Mouse (Mus musculus) olfactory bulb, adult 2 months (tissue): ENCODE measurements around the gene Panx1. TPM values are rescaled to one million over a fixed set of nuclear protein-coding genes. Genes with fewer than 3 reads are reported as not detected.

ENCODE experiments used
- H3K27ac ChIP-seq: fragments of 200-500 bp; 2 replicates; pipeline ENCODE4 v1.5.1; 2012; ENCODE audit warnings: low read depth, low read length; ENCODE audit not compliant: insufficient read depth
- H3K4me1 ChIP-seq: fragments of 200-500 bp; 2 replicates; pipeline ENCODE4 v1.6.1; 2012; ENCODE audit warnings: low read length; ENCODE audit not compliant: control insufficient read depth, insufficient read depth
- H3K4me3 ChIP-seq: fragments of 200-500 bp; 2 replicates; pipeline ENCODE4 v1.5.1; 2012; ENCODE audit warnings: mild to moderate bottlenecking, low read depth, low read length, moderate library complexity; ENCODE audit not compliant: insufficient read depth
- CTCF ChIP-seq: fragments of 200-500 bp; IDR thresholded peaks from 2 replicates; pipeline ENCODE4 v1.5.1; 2012; ENCODE audit warnings: low read depth, mild to moderate bottlenecking, low read length, moderate library complexity; ENCODE audit not compliant: insufficient read depth
- POLR2A ChIP-seq: fragments of 200-500 bp; IDR thresholded peaks from 2 replicates; pipeline ENCODE4 v1.6.1; 2012; ENCODE audit warnings: mild to moderate bottlenecking, low read depth, low read length, moderate library complexity; ENCODE audit not compliant: insufficient read depth
- WGBS: fragments of 180-500 bp; shearing (Covaris S2); methylation state at CpG from one replicate; pipeline ENCODE4 v1.1.7; 2018; 5-methylcytosine and 5-hydroxymethylcytosine counted together
- polyA plus RNA-seq: library from polyadenylated mRNA; stranded (reverse); fragments of >200 nt; gene quantifications from 2 replicates; pipeline ENCODE4 v1.2.4, GENCODE M21; 2012; ENCODE audit warnings: low replicate concordance; ENCODE audit not compliant: missing spikeins, insufficient read depth, insufficient read length

Gene Panx1
- polyA plus RNA-seq, result not detected in 2 replicates

GRCm38 (mm10) chr9:15045084-15045669 is at the start of gene Panx1:
Panx1 (minus strand) TSS chr9:15045478.
- peak; percentile 69 for TF ChIP-seq POLR2A
- 0 out of 2 replicates have a peak, but pooled peaks have one; percentile 12 for TF ChIP-seq CTCF
- under 1% methylated on average over 68 of the region's 68 CpGs for WGBS
- peak within 1 kb of the TSS; percentile 74 for H3K27ac ChIP-seq
- peak within 1 kb of the TSS; percentile 84 for H3K4me3 ChIP-seq
- H3K4me1 ChIP-seq, result peaks cover 20% of the 10 kb centered on the region

DNA sequence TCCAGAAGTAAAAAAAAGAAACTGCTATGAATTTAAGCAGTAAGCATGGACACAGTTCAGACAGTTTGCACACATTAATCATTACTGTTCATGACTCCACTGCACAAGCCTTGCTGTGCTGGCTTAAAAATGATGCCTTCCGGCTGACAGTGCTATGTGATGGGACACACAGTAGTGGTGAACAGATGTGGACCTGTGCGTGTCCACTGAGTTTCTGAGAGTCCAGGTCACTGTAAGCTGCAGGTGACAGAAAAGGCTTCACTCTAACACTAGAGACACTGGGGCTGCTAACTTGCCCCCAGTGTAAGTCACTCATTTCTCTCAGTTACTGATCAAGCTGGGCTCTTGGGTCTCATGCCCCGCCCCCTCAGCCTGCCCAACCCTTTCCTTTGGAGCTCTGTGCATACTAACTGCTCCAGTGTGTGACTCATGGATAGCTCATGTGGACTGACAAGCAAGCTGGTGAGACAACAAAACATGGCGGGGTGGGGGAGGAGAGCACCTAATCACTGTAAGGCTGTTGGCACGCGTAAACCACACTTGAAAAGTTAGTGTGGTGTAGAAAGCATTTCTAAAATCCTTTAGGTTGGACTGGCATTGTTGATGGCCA is 23.5 kb upstream of the Panx1 start:
- H3K27ac ChIP-seq, result peak overlapping the region; percentile 89
- H3K4me3 ChIP-seq, result no peak overlapping the region
- 47% methylated on average over 6 of the region's 6 CpGs for WGBS
- TF ChIP-seq POLR2A (no peak), CTCF (no peak)
- H3K4me1 ChIP-seq, result peaks cover 43% of the 10 kb centered on the region

- TF ChIP-seq POLR2A (no peak), CTCF (no peak)
- 42% methylated on average over 7 of the region's 7 CpGs for WGBS
- Histone ChIP-seq H3K4me3 (no peak overlapping the region), H3K27ac (peak overlapping the region; percentile 89), H3K4me1 (peaks cover 40% of the 10 kb centered on the region)
These were observed 22.9 kb upstream of the Panx1 start for GRCm38 (mm10) chr9:15067995-15068685.

DNA sequence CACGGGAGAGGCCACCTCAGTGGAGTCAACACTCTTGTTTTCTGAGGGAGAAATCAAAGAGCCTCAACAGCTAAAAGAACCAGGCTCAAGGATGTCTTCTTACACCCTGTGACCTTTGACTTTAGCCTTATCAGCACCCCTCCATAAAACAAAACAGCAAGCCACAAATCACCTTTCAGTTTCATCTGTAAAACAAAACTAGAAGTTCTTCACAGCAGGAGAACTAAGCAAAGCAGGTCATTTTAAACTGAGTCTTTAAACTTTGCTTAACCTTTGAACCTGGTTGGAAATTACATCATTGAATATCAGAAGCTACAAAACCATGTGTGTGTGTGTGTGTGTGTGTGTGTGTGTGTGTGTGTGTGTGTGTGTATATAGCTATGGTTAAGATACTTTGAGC is 18.9 kb upstream of the Panx1 start:
- 27% methylated on average over 1 of the region's 1 CpGs for WGBS
- no peak overlapping the region for H3K27ac ChIP-seq
- TF ChIP-seq POLR2A (no peak), CTCF (no peak)

GRCm38 (mm10) chr9:15060847-15061246 is 15.6 kb upstream of the Panx1 start:
- TF ChIP-seq CTCF, result no peak
- no peak for TF ChIP-seq POLR2A
- no peak overlapping the region for H3K4me3 ChIP-seq
- H3K27ac ChIP-seq, result no peak overlapping the region
- H3K4me1 ChIP-seq, result no peaks in the 10 kb centered on the region
- WGBS, result 93% methylated on average over 5 of the region's 5 CpGs

More for the DNA sequence above, 18.9 kb upstream of the Panx1 start:
- Histone ChIP-seq H3K4me1 (peaks cover 9% of the 10 kb centered on the region), H3K4me3 (no peak overlapping the region)

DNA sequence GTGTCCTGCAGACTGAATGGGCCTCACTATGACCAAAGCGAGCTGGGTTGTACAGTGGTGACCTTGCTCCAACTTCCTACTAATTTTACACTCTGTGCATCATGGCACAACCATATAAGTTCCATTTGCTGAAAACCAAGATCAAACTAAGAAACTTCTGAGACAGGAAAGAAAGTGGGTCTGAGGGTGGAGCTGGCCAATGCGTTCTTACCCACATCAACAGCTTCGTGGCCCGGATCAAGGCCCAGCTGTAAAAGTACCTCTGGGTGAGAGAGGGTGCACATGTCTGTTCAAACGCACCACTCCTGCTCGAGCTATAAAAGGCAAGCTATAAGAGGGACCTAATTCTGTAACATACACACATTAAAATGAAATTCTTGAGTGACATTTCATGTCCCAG is 14.7 kb upstream of the Panx1 start:
- 94% methylated on average over 6 of the region's 6 CpGs for WGBS
- H3K4me1 ChIP-seq, result no peaks in the 10 kb centered on the region

GRCm38 (mm10) chr9:15045740-15046139 is 462 bp upstream of the Panx1 start:
- 39% methylated on average over 10 of the region's 10 CpGs for WGBS
- Histone ChIP-seq H3K4me1 (peaks cover 19% of the 10 kb centered on the region), H3K4me3 (peak overlapping the region; percentile 84), H3K27ac (peak overlapping the region; percentile 74)
- TF ChIP-seq POLR2A, result no peak
- TF ChIP-seq CTCF, result no peak

More for the DNA sequence above, 14.7 kb upstream of the Panx1 start:
- H3K4me3 ChIP-seq, result no peak overlapping the region
- H3K27ac ChIP-seq, result no peak overlapping the region
- TF ChIP-seq CTCF (no peak), POLR2A (no peak)

- under 1% methylated on average over 28 of the region's 28 CpGs for WGBS
- TF ChIP-seq POLR2A (no peak), CTCF (no peak)
- Histone ChIP-seq H3K27ac (peak overlapping the region; percentile 74), H3K4me3 (peak overlapping the region; percentile 84), H3K4me1 (peaks cover 20% of the 10 kb centered on the region)
These were observed 741 bp downstream of the Panx1 start for GRCm38 (mm10) chr9:15044391-15045083.
